Mouse (Mus musculus): ENCODE data around the gene Fdps.

GRCm38 (mm10) chr3:89145566-89145965 is 43.8 kb upstream of the Fdps start:
- TF ChIP-seq POLR2A (IDR thresholded peaks at IDR 0.05; ENCODE audit: extremely low read depth, insufficient read depth, low read length): no peak
- TF ChIP-seq CTCF (IDR thresholded peaks at IDR 0.05; ENCODE audit: extremely low read depth, insufficient read depth, low read length): no peak
